In genomic region chr16:72157913-72158312, GRCm38 (mm10) we compare ENCODE assay signal across 21 mouse cellular contexts.
"Had no signal": no experiment of that assay in that cellular context is flagged by ENCODE, and none has a peak within 500 bp of the region (broad histone marks: within the 10 kb centered on the region; RNA-seq: fewer than 3 reads in every experiment).

No protein-coding gene starts in this region.

- H3K4me2 ChIP-seq: liver, embryonic 13.5 days; liver, embryonic 15.5 days; lung, embryonic 15.5 days; midbrain, embryonic 13.5 days; midbrain, embryonic 15.5 days; neural tube, embryonic 13.5 days; neural tube, embryonic 15.5 days had no signal

- H3K4me1 ChIP-seq: liver, embryonic 13.5 days; liver, embryonic 15.5 days; lung, embryonic 15.5 days; megakaryocyte, embryonic 14.5 days; midbrain, embryonic 13.5 days; midbrain, embryonic 15.5 days; neural tube, embryonic 13.5 days; neural tube, embryonic 15.5 days had no signal

- H3K4me3 ChIP-seq: liver, embryonic 13.5 days; liver, embryonic 15.5 days; lung, embryonic 15.5 days; megakaryocyte, embryonic 14.5 days; midbrain, embryonic 13.5 days; midbrain, embryonic 15.5 days; myocyte; neural tube, embryonic 13.5 days; neural tube, embryonic 15.5 days had no signal

- DNase-seq: liver, embryonic 13.5 days; liver, postnatal 0 days; lung, adult 2 months; lung, postnatal 14 days; lung, postnatal 36 days; retina, postnatal 1 day; right cerebral cortex, postnatal 14 days; spleen, adult 18-20 months; thymus, adult 18-20 months; thymus, postnatal 14 days; thymus, postnatal 36 days had no signal

- H3K36me3 ChIP-seq: liver, embryonic 13.5 days; liver, embryonic 15.5 days; lung, embryonic 15.5 days; midbrain, embryonic 13.5 days; midbrain, embryonic 15.5 days; neural tube, embryonic 13.5 days; neural tube, embryonic 15.5 days had no signal

- ATAC-seq: liver, postnatal 0 days; lung, postnatal 0 days; midbrain, embryonic 13.5 days; midbrain, embryonic 15.5 days had no signal

- H3K27ac ChIP-seq: liver, embryonic 13.5 days; liver, embryonic 15.5 days; lung, embryonic 15.5 days; macrophage; midbrain, embryonic 13.5 days; midbrain, embryonic 15.5 days; neural tube, embryonic 13.5 days; neural tube, embryonic 15.5 days had no signal

- H3K9ac ChIP-seq: liver, embryonic 13.5 days; liver, embryonic 15.5 days; liver, postnatal 0 days; lung, embryonic 15.5 days; midbrain, embryonic 13.5 days; midbrain, embryonic 15.5 days; neural tube, embryonic 13.5 days; neural tube, embryonic 15.5 days had no signal

- H3K9me3 ChIP-seq: liver, embryonic 13.5 days; liver, embryonic 15.5 days; lung, embryonic 15.5 days; midbrain, embryonic 13.5 days; midbrain, embryonic 15.5 days; neural tube, embryonic 13.5 days; neural tube, embryonic 15.5 days had no signal

- H3K27me3 ChIP-seq: liver, embryonic 13.5 days; liver, embryonic 15.5 days; lung, embryonic 15.5 days; megakaryocyte, embryonic 14.5 days; midbrain, embryonic 13.5 days; midbrain, embryonic 15.5 days; neural tube, embryonic 13.5 days; neural tube, embryonic 15.5 days had no signal
